In the genomic region with DNA sequence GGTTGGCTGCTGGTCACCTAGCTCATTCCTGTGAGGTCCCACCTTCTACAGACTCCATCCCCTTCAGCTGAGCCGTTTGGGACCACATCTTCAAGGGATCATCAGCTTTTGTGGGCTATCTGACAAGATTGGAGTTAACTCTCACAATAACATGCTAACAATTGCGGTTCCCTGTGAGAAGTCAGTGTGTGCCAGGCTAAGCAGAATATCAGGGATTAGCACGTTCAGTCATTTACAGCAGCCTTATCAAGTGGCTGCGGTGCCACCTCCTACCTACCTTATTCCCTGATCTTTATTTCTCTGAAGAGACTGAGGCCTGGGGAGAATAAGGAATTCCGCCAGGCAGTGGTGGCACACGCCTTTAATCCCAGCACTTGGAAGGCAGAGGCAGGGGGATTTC, we compare ENCODE assay signal across 14 mouse cellular contexts.
"Had no signal": no experiment of that assay in that cellular context is flagged by ENCODE, and none has a peak within 500 bp of the region (broad histone marks: within the 10 kb centered on the region; RNA-seq: fewer than 3 reads in every experiment).

No protein-coding gene starts in this region.

- H3K9me3 ChIP-seq: intestine, embryonic 15.5 days; limb, embryonic 15.5 days; midbrain, embryonic 10.5 days; neural tube, embryonic 13.5 days had no signal

- H3K27me3 ChIP-seq: limb, embryonic 15.5 days; neural tube, embryonic 13.5 days had no signal

- ATAC-seq: midbrain, embryonic 16.5 days had no signal

- H3K27ac ChIP-seq: intestine, embryonic 15.5 days; kidney, postnatal 0 days; limb, embryonic 15.5 days; midbrain, embryonic 10.5 days; neural tube, embryonic 13.5 days; stomach, postnatal 0 days had no signal

- H3K4me3 ChIP-seq: intestine, embryonic 15.5 days; limb, embryonic 15.5 days; midbrain, embryonic 10.5 days; neural tube, embryonic 13.5 days had no signal

- DNase-seq: layer of hippocampus, adult 9-11 months; layer of hippocampus, postnatal 36 days; lung, embryonic 14.5 days; lung, postnatal 10 days; lung, postnatal 4 days; retina, postnatal 1 day; right cerebral cortex, postnatal 4 days had no signal

- H3K4me2 ChIP-seq: intestine, embryonic 15.5 days; limb, embryonic 15.5 days; lung, embryonic 14.5 days; neural tube, embryonic 13.5 days had no signal

- H3K36me3 ChIP-seq: intestine, embryonic 15.5 days; limb, embryonic 15.5 days; neural tube, embryonic 13.5 days had no signal

- H3K9ac ChIP-seq: intestine, embryonic 15.5 days; limb, embryonic 15.5 days; lung, embryonic 14.5 days; neural tube, embryonic 13.5 days had no signal
